In genomic region chr3:116373196-116373595, GRCm38 (mm10) we compare ENCODE assay signal across 22 mouse cellular contexts.
"Had no signal": no experiment of that assay in that cellular context is flagged by ENCODE, and none has a peak within 500 bp of the region (broad histone marks: within the 10 kb centered on the region; RNA-seq: fewer than 3 reads in every experiment).

No protein-coding gene starts in this region.

- ATAC-seq: hindbrain, postnatal 0 days; intestine, embryonic 16.5 days; liver, embryonic 12.5 days had no signal

- H3K4me3 ChIP-seq: heart, embryonic 10.5 days; heart, embryonic 12.5 days; hindbrain, embryonic 13.5 days; hindbrain, embryonic 15.5 days; limb, embryonic 13.5 days; limb, embryonic 15.5 days; liver, embryonic 12.5 days had no signal

- H3K27ac ChIP-seq: heart, embryonic 10.5 days; hindbrain, embryonic 13.5 days; hindbrain, embryonic 15.5 days; hindbrain, postnatal 0 days; kidney, postnatal 0 days; limb, embryonic 13.5 days; limb, embryonic 15.5 days; liver, embryonic 12.5 days; liver, embryonic 14.5 days had no signal

- DNase-seq: gastrocnemius, postnatal 14 days; gastrocnemius, postnatal 36 days; heart, adult 18-20 months; heart, postnatal 14 days; heart, postnatal 36 days; kidney, adult 11 months; kidney, adult 8-10 months; kidney, postnatal 14 days; kidney, postnatal 36 days; layer of hippocampus, postnatal 36 days; left cerebral cortex, postnatal 4 days had no signal
